Mouse (Mus musculus) midbrain, postnatal 0 days (tissue): ENCODE data around the gene Far2. TPM values are rescaled to one million over a fixed set of nuclear protein-coding genes. Genes with fewer than 3 reads are reported as not detected.

Experiments used
- ATAC-seq: fragments of 200-750 bp; cut with Nextera tagmentation; 2 replicates; pipeline ENCODE4 v1.8.0; 2017; ENCODE audit warnings: moderate number of reproducible peaks, mild to moderate bottlenecking, moderate TSS enrichment, moderate library complexity; ENCODE audit not compliant: low FRiP score
- DNase-seq: peaks from one replicate; pipeline ENCODE4 v3.0.0-alpha.2; 2015; ENCODE audit warnings: low spot score
- H3K27ac ChIP-seq: fragments of 300-500 bp; sonication (generic); 2 replicates; pipeline ENCODE4 v1.5.1; 2014; ENCODE audit warnings: low read depth, mild to moderate bottlenecking, low read length, mixed read lengths
- H3K27me3 ChIP-seq: fragments of 300-500 bp; sonication (generic); 2 replicates; pipeline ENCODE4 v1.6.1; 2014; ENCODE audit warnings: low read length, control low read depth, mixed read lengths; ENCODE audit not compliant: insufficient read depth
- H3K36me3 ChIP-seq: fragments of 300-500 bp; sonication (generic); 2 replicates; pipeline ENCODE4 v1.6.1; 2014; ENCODE audit warnings: low read length, control low read depth, mixed read lengths; ENCODE audit not compliant: insufficient read depth
- H3K4me1 ChIP-seq: fragments of 300-500 bp; sonication (generic); 2 replicates; pipeline ENCODE4 v1.6.1; 2014; ENCODE audit warnings: mild to moderate bottlenecking, control low read depth, antibody characterized with exemption, low read length, mixed read lengths; ENCODE audit not compliant: insufficient read depth
- H3K4me2 ChIP-seq: fragments of 300-500 bp; sonication (generic); 2 replicates; pipeline ENCODE4 v1.6.1; 2014; ENCODE audit warnings: low read depth, mild to moderate bottlenecking, low read length, mixed read lengths; ENCODE audit not compliant: poor library complexity, severe bottlenecking
- H3K4me3 ChIP-seq: fragments of 300-500 bp; sonication (generic); 2 replicates; pipeline ENCODE4 v1.5.1; 2014; ENCODE audit warnings: low read depth, mild to moderate bottlenecking, low read length, moderate library complexity
- H3K9ac ChIP-seq: fragments of 300-500 bp; sonication (generic); replicated peaks from 2 replicates; pipeline ENCODE4 v1.6.1; 2014; ENCODE audit warnings: mild to moderate bottlenecking, low read length, moderate library complexity, mixed read lengths; ENCODE audit not compliant: poor library complexity, severe bottlenecking
- H3K9me3 ChIP-seq: fragments of 300-500 bp; sonication (generic); 2 replicates; pipeline ENCODE4 v1.6.1; 2016; ENCODE audit warnings: low read length, control low read depth
- CTCF ChIP-seq: IDR thresholded peaks from 2 replicates; pipeline ENCODE4 v1.5.1; 2016; ENCODE audit warnings: antibody characterized with exemption, mild to moderate bottlenecking
- WGBS: fragments of 180-500 bp; shearing (Covaris S2); extraction: QIAGEN DNeasy Blood & Tissue Kit; methylation state at CpG from one replicate; pipeline ENCODE4 v1.1.7; 2014; 5-methylcytosine and 5-hydroxymethylcytosine counted together
- polyA plus RNA-seq: library from polyadenylated mRNA; unstranded; fragments of >200 nt; fragmentation: Nextera tagmentation; extraction: Ambion mirVana; gene quantifications from 2 replicates; pipeline ENCODE4 v1.2.1, GENCODE M21; 2015
- total RNA-seq: library from RNA; depleted of rRNA; stranded (reverse); fragments of >200 nt; gene quantifications from 2 replicates; pipeline ENCODE4 v1.2.3, GENCODE M21; 2014

Far2 gene
- total and polyA plus RNA-seq, 2 experiments from 2014 or later, result 34.9 to 40.2 TPM

DNA sequence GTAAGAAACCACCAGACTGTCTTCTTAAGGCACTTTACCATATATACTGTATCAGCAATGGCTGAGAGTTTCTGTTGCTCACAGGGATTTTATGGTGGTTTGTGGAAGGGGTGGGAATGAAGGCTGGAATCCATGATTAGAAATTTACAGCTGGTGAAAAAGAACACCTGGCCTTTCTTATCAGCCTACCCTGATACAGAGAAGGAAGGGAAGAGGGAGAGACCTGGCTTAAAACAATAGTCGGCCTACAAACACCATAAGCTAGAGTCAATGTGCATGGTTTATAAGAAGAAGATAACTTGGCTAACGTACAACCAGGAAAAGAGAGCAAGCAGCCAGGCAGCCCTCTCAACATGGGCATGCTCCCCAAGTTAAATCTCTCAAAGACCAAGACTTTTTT is 37.3 kb downstream of the Far2 start:
- ATAC-seq (no peak), DNase-seq (no peak)
- Histone ChIP-seq H3K4me1 (no peaks in the 10 kb centered on the region), H3K9me3 (no peaks in the 10 kb centered on the region), H3K4me3 (no peak overlapping the region), H3K9ac (no peak overlapping the region), H3K27ac (no peak overlapping the region), H3K36me3 (no peaks in the 10 kb centered on the region), H3K4me2 (no peak overlapping the region), H3K27me3 (no peaks in the 10 kb centered on the region)
- TF ChIP-seq CTCF, result no peak
- WGBS, result 94% methylated on average over 2 of the region's 2 CpGs

DNA sequence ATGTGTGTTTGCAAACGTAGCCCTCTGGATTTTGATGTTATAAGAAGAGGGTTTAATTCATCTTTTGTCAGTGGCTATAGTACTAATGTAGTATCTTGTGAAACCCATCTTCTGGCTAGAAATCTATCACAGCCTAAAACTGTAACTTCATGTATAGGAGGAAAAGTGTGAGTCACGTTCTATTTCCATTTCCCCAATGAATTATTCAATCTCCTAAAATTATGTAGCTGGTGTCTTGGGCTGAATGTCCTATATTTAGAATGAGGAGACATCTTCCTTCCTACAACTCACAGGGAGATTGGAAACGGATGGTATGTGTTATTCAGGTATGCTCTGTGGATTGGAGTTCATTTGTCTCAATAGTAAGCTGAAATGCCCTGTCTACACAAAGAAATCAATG is 50.0 kb downstream of the Far2 start:
- TF ChIP-seq CTCF, result no peak
- no peak for ATAC-seq
- no peak for DNase-seq
- H3K36me3 ChIP-seq, result no peaks in the 10 kb centered on the region
- H3K4me3 ChIP-seq, result no peak overlapping the region
- H3K9me3 ChIP-seq, result no peaks in the 10 kb centered on the region
- WGBS, result 72% methylated on average over 3 of the region's 3 CpGs
- no peak overlapping the region for H3K9ac ChIP-seq
- no peaks in the 10 kb centered on the region for H3K4me1 ChIP-seq
- H3K27ac ChIP-seq, result no peak overlapping the region
- no peak overlapping the region for H3K4me2 ChIP-seq
- no peaks in the 10 kb centered on the region for H3K27me3 ChIP-seq

DNA sequence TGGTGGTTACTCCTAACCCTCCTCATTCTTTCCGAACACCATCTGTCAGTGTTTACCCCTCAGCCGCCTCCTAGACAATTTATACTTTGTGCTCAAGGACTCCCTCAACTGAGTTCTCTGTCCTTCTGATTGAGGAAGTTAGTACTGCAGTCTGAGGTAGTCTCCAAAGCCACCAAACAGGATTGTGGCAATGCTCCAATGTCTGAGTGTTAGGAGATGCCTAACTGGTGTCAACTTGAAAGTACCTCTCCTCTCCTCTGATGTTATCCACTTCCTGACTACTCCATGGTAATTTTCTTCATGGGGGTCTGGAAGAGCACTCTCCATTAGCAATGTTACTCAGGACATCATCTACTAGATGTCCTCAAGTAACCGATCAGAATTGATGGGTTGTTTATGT is 54.9 kb downstream of the Far2 start:
- H3K4me3 ChIP-seq, result no peak overlapping the region
- H3K9ac ChIP-seq, result no peak overlapping the region
- WGBS, result 94% methylated on average over 3 of the region's 3 CpGs
- TF ChIP-seq CTCF, result no peak
- no peaks in the 10 kb centered on the region for H3K36me3 ChIP-seq
- DNase-seq, result no peak
- ATAC-seq, result no peak
- H3K27ac ChIP-seq, result no peak overlapping the region
- H3K27me3 ChIP-seq, result no peaks in the 10 kb centered on the region
- no peak overlapping the region for H3K4me2 ChIP-seq
- no peaks in the 10 kb centered on the region for H3K4me1 ChIP-seq
- H3K9me3 ChIP-seq, result no peaks in the 10 kb centered on the region

DNA sequence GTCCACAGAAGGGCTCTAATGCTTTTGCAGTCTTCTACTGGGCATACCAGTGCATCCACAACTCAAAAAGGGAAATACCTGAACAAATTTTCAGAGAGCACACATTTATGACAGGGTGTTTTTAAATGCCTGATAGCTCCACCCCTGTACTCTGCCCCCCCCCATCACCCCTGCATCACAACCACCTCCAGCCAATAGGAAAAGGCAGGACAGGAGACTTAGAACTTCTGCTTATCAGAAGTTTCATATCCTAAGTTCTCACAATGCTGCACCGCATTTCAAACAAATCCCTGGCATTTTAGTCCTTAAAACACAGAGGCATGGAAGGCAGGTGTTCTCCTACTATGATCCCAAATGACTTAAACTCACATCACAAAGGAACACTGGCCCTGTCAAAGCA is 55.4 kb downstream of the Far2 start:
- Histone ChIP-seq H3K4me1 (no peaks in the 10 kb centered on the region), H3K4me3 (no peak overlapping the region), H3K27me3 (no peaks in the 10 kb centered on the region), H3K36me3 (no peaks in the 10 kb centered on the region), H3K9me3 (no peaks in the 10 kb centered on the region), H3K4me2 (no peak overlapping the region), H3K9ac (no peak overlapping the region), H3K27ac (no peak overlapping the region)
- ATAC-seq, result no peak
- no peak for DNase-seq
- 89% methylated on average over 1 of the region's 1 CpGs for WGBS
- TF ChIP-seq CTCF, result no peak

DNA sequence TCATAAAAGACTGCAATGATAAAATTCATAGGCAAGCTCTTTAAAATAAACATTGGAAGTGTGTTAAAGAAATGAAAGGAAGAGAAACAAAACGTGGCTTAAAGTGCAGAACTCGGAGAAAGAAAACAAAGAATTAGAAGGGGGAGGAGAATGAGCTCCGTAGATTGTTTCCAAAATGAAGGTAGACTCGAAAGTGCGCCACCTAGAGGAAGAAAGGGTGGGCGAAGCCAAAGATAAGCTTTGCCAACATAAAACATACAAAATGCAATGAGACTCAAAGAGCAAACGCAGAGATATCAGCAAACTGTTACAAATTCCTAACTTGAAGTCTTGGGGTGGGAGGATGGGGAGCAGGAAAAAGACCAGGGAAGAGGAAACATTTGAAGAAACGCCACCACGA is 57.2 kb downstream of the Far2 start:
- TF ChIP-seq CTCF, result peak; percentile 58
- H3K4me2 ChIP-seq, result no peak overlapping the region
- no peaks in the 10 kb centered on the region for H3K4me1 ChIP-seq
- 32% methylated on average over 8 of the region's 9 CpGs for WGBS
- H3K27me3 ChIP-seq, result no peaks in the 10 kb centered on the region
- peak; percentile 39 for DNase-seq
- no peaks in the 10 kb centered on the region for H3K36me3 ChIP-seq
- H3K9ac ChIP-seq, result no peak overlapping the region
- no peak overlapping the region for H3K27ac ChIP-seq
- no peak overlapping the region for H3K4me3 ChIP-seq
- no peaks in the 10 kb centered on the region for H3K9me3 ChIP-seq
- ATAC-seq, result no peak

DNA sequence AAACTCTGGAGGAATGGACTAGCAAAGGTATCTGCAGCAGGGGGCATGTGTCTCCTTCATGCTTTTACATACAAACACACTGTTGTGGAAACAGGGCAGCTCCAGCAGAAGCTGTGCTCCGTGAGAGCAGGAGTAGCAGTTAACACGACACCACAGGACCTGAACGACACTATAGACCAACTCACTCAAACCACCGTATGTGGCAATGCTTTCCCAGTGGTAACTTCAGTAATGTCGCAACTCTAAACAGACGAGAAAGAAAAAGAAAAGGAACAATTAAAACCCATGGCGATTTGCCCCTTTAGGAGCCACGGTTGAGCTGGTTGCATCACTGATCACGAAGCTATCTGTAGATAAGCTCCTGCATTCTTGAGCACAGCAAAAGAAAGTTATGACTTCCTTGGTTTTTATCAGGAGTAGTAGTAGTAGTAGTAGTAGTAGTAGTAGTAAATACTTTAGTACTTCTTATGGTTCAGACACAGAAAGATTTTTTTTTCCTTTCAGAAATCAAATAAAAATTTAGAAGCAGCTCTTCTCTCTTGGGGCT is 58.7 kb downstream of the Far2 start:
- H3K4me1 ChIP-seq, result no peaks in the 10 kb centered on the region
- no peaks in the 10 kb centered on the region for H3K36me3 ChIP-seq
- DNase-seq (no peak), ATAC-seq (no peak)
- H3K27ac ChIP-seq, result no peak overlapping the region
- no peak overlapping the region for H3K4me2 ChIP-seq
- no peaks in the 10 kb centered on the region for H3K9me3 ChIP-seq
- no peak for TF ChIP-seq CTCF
- no peak overlapping the region for H3K4me3 ChIP-seq
- H3K9ac ChIP-seq, result no peak overlapping the region
- 75% methylated on average over 9 of the region's 9 CpGs for WGBS
- H3K27me3 ChIP-seq, result no peaks in the 10 kb centered on the region
